Mouse (Mus musculus) heart, adult 2 months (tissue): ENCODE data around the gene Slc39a9.

Experiments
- CTCF ChIP-seq: fragments of 200-600 bp; IDR thresholded peaks from 2 replicates; pipeline ENCODE4 v1.8.1; 2022; ENCODE audit warnings: antibody characterized with exemption, mild to moderate bottlenecking, moderate library complexity
- EP300 ChIP-seq: fragments of 200-500 bp; IDR thresholded peaks from 2 replicates; pipeline ENCODE4 v1.6.1; 2011; ENCODE audit warnings: low read depth, low read length, control low read depth; ENCODE audit not compliant: insufficient read depth
- POLR2A ChIP-seq: fragments of 200-500 bp; IDR thresholded peaks from 2 replicates; pipeline ENCODE4 v1.6.1; 2011; ENCODE audit warnings: mild to moderate bottlenecking, low read depth, low read length, control low read depth; ENCODE audit not compliant: insufficient read depth

DNA sequence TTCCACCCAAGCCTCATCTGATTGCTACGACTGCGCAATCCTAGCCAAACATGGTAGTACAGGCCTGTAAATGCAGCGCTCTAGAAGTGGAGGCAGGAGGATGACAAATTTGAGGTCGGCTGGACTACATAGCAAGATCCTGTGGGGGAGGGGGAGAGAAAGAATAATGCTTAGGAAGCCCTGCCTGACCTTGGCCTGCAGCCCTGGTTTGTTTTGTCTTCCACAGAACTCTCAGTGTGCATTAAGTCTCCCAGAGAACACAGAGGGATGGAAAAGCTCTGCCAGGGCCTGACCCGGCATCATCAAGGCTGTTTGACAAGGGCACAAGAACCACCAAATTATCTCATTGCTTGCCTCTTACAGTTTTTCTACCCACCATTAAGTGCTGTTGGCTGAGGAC, 46.0 kb downstream of the Slc39a9 start:
- TF ChIP-seq CTCF (no peak), POLR2A (no peak), EP300 (no peak)
